Mouse (Mus musculus): Measurements from ENCODE around the gene Slc11a1. TPM values are rescaled to one million over a fixed set of nuclear protein-coding genes. Genes with fewer than 3 reads are reported as not detected.
"Not testable (repeated sequence)": the region's sequence is repeated elsewhere in the genome, so short reads cannot be mapped to it uniquely, and the experiment has no call there.

The Slc11a1 gene
- polyA plus RNA-seq (2015; fragmentation: Nextera tagmentation; extraction: Ambion mirVana), result 3.7 and 4.7 TPM in 2 replicates

DNA sequence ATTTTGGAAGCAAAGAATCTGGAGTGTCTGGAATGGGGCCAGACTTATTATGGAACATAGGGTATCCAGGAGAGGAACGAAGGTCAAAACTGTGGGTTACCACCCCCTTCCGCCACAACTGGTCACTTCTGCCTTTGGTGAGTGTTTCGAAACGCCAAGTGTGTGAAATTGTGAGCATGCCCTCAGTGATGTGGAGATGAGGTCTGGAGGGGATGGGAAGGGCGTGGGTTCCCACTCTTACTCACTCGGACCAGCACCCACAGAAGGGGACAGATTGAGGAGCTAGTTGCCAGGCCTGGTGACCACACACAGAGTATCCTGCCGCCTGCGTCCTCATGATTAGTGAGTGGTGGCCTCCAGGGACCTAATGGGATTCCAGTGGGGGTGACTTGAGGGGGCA lies at the start of gene Slc11a1:
Slc11a1 (plus strand) TSS at position 216 of the 400 bp plus-strand sequence.
- ATAC-seq (ENCODE audit: insufficient number of reproducible peaks, low FRiP score, low TSS enrichment, low read depth), result no peak
- H3K4me1 ChIP-seq, result no peaks in the 10 kb centered on the region
- 71% methylated on average over 8 of the region's 8 CpGs for WGBS

DNA sequence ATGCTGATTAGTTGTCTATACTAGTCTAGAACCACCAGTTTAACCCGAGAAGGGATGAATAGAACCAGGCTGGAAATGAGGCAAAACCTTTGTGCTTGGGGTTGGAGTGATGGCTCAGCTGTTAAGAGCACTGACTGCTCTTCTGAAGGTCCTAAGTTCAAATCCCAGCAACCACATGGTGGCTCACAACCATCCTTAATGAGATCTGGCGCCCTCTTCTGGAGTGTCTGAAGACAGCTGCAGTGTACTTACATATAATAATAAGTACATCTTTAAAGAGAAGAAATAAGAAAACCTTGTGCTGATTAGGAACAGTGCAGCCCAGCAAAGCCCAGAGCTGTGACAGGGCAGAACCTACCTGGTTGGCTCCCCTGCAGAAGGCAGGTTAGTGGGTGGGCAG lies 48.1 kb upstream of the Slc11a1 start:
- H3K4me3 ChIP-seq (replicated peaks); ATAC-seq (ENCODE audit: insufficient number of reproducible peaks, low FRiP score, low TSS enrichment, low read depth); H3K27me3 ChIP-seq; H3K9me3 ChIP-seq (replicated peaks); H3K36me3 ChIP-seq; H3K4me2 ChIP-seq (replicated peaks); H3K27ac ChIP-seq (replicated peaks); H3K9ac ChIP-seq: not testable (repeated sequence)
- WGBS, result 74% methylated on average over 2 of the region's 2 CpGs
- peaks cover 25% of the 10 kb centered on the region for H3K4me1 ChIP-seq

More for the DNA sequence above, at the start of gene Slc11a1:
- Histone ChIP-seq H3K9me3 (replicated peaks) (no peaks in the 10 kb centered on the region), H3K9ac (no peak within 1 kb of the TSS), H3K4me2 (replicated peaks) (no peak within 1 kb of the TSS), H3K27ac (replicated peaks) (no peak within 1 kb of the TSS), H3K27me3 (no peaks in the 10 kb centered on the region), H3K4me3 (replicated peaks) (no peak within 1 kb of the TSS), H3K36me3 (no peaks in the 10 kb centered on the region)

DNA sequence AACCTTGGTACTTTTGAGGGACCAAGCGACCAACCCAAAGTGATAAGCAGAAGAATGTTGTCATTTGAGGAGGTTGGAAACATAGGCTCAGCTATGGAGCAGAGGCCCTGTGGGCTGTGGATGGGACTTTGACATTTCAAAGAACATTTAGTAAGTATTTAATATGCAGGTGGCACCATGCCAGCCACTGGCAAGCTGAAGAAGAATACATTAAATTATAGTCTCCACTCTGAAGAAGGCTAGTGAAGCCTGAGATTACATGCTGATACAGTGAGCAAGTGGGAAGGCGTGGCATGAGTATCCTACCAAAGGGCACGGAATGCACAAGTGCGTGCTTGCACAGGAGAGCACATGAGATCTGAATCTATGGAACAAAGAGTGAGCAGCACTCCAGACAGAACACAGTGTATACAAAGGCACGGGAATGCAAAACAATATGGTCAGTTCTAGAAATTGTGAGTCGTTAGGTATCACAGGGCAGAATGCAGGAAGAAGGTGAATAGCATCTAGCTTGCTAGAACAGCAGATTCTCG lies 45.0 kb upstream of the Slc11a1 start:
- Histone ChIP-seq H3K36me3 (no peaks in the 10 kb centered on the region), H3K9ac (no peak overlapping the region), H3K27ac (replicated peaks) (peak overlapping the region; percentile 92; the same call in 1 of the 2 replicates), H3K4me2 (replicated peaks) (no peak overlapping the region), H3K27me3 (no peaks in the 10 kb centered on the region), H3K4me1 (peaks cover 48% of the 10 kb centered on the region), H3K9me3 (replicated peaks) (no peaks in the 10 kb centered on the region), H3K4me3 (replicated peaks) (no peak overlapping the region)
- 67% methylated on average over 7 of the region's 7 CpGs for WGBS
- no peak for ATAC-seq (ENCODE audit: insufficient number of reproducible peaks, low FRiP score, low TSS enrichment, low read depth)

DNA sequence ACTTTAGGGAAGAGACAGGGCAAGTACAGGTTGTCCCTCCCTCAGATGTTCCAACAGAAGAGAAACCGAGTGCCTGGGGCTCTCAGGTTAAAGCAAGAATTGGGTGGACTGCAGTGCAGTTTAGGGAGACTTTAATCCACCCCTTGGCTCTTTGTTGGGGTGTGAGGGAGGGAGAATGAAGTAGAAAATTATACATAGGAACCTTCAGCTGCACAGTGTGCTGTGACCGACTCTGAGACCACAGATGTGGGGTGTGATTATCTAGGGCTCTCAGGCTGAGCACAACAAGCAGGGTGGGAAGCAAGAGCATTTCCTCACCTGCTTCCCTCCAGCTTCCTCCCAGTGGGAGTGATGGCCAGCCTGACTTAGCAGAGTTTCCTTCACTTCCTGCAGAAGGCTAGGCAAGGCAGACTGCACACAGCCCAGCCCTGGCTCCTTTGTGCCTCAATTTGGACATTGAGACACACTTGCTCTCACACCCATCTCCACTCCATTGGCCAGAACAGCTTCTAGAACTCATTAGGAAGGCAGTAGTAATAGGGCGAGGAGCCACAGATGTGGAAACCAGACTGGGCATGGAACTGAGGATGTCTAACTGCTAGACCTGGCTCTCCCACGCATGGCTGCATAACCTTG lies 43.8 kb upstream of the Slc11a1 start:
- 58% methylated on average over 4 of the region's 4 CpGs for WGBS
- H3K36me3 ChIP-seq, result 0 out of 2 replicates have a peak, but pooled peaks cover 3% of the 10 kb centered on the region
- no peak overlapping the region for H3K4me2 ChIP-seq (replicated peaks)
- no peaks in the 10 kb centered on the region for H3K9me3 ChIP-seq (replicated peaks)
- H3K27ac ChIP-seq (replicated peaks), result peak overlapping the region; percentile 92
- H3K27me3 ChIP-seq, result no peaks in the 10 kb centered on the region
- peaks cover 54% of the 10 kb centered on the region for H3K4me1 ChIP-seq
- H3K9ac ChIP-seq, result no peak overlapping the region
- no peak overlapping the region for H3K4me3 ChIP-seq (replicated peaks)
- no peak for ATAC-seq (ENCODE audit: insufficient number of reproducible peaks, low FRiP score, low TSS enrichment, low read depth)

DNA sequence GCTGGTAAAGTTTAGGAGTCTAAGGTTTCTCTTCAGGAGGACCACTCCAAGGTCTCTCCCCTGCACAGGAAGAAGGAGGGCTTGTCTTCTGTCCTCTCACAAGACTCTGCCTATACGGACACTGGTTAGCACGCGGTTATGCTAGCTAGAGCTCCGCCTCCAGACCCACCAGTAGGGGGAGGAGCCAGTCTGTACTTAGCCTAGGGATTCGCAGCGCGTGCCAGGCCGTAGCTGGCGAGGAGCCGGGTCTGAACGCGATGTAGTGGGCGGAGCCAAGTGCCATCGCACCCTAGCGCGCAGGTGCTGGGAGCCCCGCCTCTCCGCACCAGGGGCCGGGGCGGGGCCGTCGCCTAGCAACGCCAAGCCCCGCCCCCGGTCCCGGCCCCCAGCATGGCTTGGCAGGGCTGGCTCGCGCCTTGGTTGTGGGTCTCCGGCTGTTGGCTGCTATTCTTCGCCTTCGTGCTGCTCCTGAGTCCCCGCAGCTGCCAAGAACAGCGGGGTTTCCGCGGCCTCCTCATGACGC lies 42.7 kb upstream of the Slc11a1 start:
- H3K27ac ChIP-seq (replicated peaks), result peak overlapping the region; percentile 92
- peaks cover 54% of the 10 kb centered on the region for H3K4me1 ChIP-seq
- under 1% methylated on average over 36 of the region's 36 CpGs for WGBS
- peak overlapping the region; percentile 55 for H3K4me3 ChIP-seq (replicated peaks)
- H3K36me3 ChIP-seq, result 0 out of 2 replicates have a peak, but pooled peaks cover 3% of the 10 kb centered on the region
- H3K4me2 ChIP-seq (replicated peaks), result peak overlapping the region; percentile 85
- H3K9me3 ChIP-seq (replicated peaks), result no peaks in the 10 kb centered on the region
- ATAC-seq (ENCODE audit: insufficient number of reproducible peaks, low FRiP score, low TSS enrichment, low read depth), result peak; percentile 93
- peak overlapping the region; percentile 27; the same call in 1 of the 2 replicates for H3K9ac ChIP-seq
- H3K27me3 ChIP-seq, result no peaks in the 10 kb centered on the region

DNA sequence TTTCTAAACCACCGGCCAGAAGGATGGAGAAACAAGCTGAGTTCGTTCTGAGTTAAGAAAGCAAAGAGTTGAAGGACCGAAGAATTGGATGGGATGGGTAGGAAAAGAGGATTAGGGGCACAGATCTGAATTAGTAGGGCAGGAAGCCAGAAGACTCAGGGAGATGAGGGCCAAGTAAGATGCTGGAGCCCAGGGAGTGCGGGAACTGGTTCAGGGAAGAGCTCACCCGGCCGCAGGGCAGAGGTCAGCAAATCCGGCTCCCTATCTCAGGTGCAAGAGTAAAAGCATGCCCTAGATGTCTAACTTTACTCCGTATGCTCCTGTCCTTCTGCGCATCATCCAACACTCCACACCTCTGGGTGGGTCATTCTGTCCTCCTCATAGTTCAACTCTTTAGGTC lies 42.1 kb upstream of the Slc11a1 start:
- peaks cover 54% of the 10 kb centered on the region for H3K4me1 ChIP-seq
- H3K4me2 ChIP-seq (replicated peaks), result peak overlapping the region; percentile 85
- 4% methylated on average over 9 of the region's 9 CpGs for WGBS
- 0 out of 2 replicates have a peak, but pooled peaks cover 3% of the 10 kb centered on the region for H3K36me3 ChIP-seq
- H3K27me3 ChIP-seq, result no peaks in the 10 kb centered on the region
- peak overlapping the region; percentile 55 for H3K4me3 ChIP-seq (replicated peaks)
- peak overlapping the region; percentile 92 for H3K27ac ChIP-seq (replicated peaks)
- ATAC-seq (ENCODE audit: insufficient number of reproducible peaks, low FRiP score, low TSS enrichment, low read depth), result no peak
- no peaks in the 10 kb centered on the region for H3K9me3 ChIP-seq (replicated peaks)
- peak overlapping the region; percentile 27 for H3K9ac ChIP-seq

DNA sequence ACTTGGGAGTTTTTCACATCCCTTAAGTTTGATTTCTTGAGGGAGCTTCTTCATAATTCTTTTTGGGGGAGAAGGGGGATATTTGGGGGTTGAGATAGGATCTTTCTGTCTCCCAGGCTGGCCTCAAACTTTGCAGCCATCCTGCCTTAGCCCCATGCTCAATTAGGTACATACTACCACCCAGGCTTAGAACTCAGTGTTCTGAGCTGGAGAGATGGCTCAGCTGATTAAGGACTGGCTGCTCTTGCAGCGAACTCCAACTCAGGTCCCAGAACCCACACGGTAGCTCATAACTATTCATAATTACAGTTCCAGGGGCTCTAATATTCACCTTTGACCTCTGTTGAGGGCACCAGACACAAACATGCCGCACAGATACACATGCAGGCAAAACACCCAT lies 40.4 kb upstream of the Slc11a1 start:
- Histone ChIP-seq H3K27ac (replicated peaks) (no peak overlapping the region), H3K4me2 (replicated peaks) (no peak overlapping the region), H3K27me3 (no peaks in the 10 kb centered on the region), H3K9ac (no peak overlapping the region), H3K9me3 (replicated peaks) (no peaks in the 10 kb centered on the region), H3K4me3 (replicated peaks) (no peak overlapping the region), H3K36me3 (0 out of 2 replicates have a peak, but pooled peaks cover 3% of the 10 kb centered on the region), H3K4me1 (peaks cover 52% of the 10 kb centered on the region)
- no peak for ATAC-seq (ENCODE audit: insufficient number of reproducible peaks, low FRiP score, low TSS enrichment, low read depth)
- WGBS, result 69% methylated on average over 3 of the region's 3 CpGs

DNA sequence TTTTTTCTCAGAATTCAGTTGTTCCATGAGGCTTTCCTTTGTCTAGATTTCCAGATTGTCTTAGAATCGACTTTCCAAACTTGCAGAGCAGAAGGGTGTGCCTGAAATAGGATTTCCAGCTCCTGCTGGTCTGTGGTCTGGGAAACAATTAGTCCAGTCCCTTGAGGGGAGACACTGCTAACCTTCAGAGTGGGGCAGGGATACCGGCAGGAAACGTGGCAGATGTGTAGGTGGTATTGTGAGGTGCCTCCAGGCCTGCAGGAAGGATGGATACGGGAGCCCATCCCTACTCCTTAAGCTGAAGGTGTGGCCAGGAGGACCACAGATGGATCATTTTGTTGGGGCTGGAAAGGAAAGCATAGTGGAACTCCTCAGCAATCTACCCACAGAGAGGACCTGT lies 40.0 kb upstream of the Slc11a1 start:
- 0 out of 2 replicates have a peak, but pooled peaks cover 3% of the 10 kb centered on the region for H3K36me3 ChIP-seq
- no peak overlapping the region for H3K4me2 ChIP-seq (replicated peaks)
- H3K27me3 ChIP-seq, result no peaks in the 10 kb centered on the region
- WGBS, result 30% methylated on average over 4 of the region's 4 CpGs
- H3K9me3 ChIP-seq (replicated peaks), result no peaks in the 10 kb centered on the region
- no peak overlapping the region for H3K27ac ChIP-seq (replicated peaks)
- no peak overlapping the region for H3K9ac ChIP-seq
- no peak overlapping the region for H3K4me3 ChIP-seq (replicated peaks)
- no peak for ATAC-seq (ENCODE audit: insufficient number of reproducible peaks, low FRiP score, low TSS enrichment, low read depth)
- peaks cover 48% of the 10 kb centered on the region for H3K4me1 ChIP-seq

DNA sequence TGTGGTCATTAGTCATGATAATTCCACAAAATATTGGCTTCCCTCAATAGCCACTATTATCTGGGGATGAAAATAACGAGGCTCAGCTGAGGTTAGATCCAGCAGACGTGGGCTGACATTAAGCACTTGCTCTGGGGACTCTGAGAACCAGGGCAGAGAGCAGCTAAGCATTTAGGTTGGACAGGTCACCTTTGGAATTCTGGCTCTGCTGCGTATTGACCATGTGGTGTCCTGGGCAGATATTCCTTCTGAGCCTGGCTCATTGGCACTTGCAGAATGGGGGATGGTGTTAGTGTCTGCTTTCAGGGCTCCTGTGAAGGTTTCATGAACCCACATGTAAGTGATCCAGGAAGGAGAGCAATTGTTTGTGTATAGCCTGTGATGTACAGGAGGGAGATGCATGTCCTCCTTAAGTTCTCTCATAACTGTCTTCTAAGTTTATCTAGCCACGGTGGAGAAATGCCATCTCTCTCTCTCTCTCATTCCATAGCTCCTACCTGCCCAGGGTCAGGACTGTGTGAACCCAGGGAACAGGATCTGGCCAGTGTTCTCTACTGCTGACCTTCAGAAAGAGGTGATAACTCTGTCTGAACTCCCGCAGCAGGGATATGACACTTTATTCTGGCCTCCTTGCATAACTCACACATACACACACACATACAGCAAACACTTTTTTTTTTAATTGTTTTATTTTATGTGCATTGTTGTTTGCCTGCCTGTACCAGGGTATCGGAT lies 39.4 kb upstream of the Slc11a1 start:
- Histone ChIP-seq H3K4me3 (replicated peaks) (no peak overlapping the region), H3K36me3 (0 out of 2 replicates have a peak, but pooled peaks cover 3% of the 10 kb centered on the region), H3K27me3 (no peaks in the 10 kb centered on the region), H3K9ac (no peak overlapping the region), H3K4me2 (replicated peaks) (no peak overlapping the region), H3K9me3 (replicated peaks) (no peaks in the 10 kb centered on the region), H3K27ac (replicated peaks) (no peak overlapping the region), H3K4me1 (peaks cover 42% of the 10 kb centered on the region)
- ATAC-seq (ENCODE audit: insufficient number of reproducible peaks, low FRiP score, low TSS enrichment, low read depth), result no peak
- WGBS, result 78% methylated on average over 6 of the region's 6 CpGs

DNA sequence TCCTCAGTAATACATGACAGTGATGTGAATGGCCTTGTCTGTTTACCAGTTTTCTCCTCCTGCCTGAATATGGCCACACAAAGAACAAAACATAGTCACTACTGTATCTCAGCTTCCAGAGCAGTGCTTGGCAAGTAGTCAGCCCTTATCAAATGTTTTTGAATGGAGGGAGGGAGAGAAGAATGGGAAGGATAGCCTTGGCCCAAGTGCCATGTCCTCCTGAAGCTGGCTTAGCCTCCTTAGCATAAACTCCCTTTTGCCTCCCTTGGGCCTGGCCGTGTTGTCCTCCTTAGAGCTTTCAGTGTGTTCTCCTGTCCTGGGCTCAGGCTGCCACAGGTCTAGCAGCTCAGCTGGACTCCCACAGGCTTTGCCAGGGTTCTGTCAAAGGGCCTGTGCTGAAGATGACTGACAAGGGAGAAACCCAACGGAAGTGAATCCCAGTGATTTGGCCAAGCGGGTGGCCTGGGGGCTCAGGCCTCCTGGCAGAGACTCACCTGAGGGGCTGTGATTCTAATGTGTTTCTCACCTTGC lies 37.7 kb upstream of the Slc11a1 start:
- Histone ChIP-seq H3K4me1 (peaks cover 25% of the 10 kb centered on the region), H3K9me3 (replicated peaks) (no peaks in the 10 kb centered on the region), H3K27me3 (no peaks in the 10 kb centered on the region), H3K27ac (replicated peaks) (no peak overlapping the region), H3K4me3 (replicated peaks) (no peak overlapping the region), H3K36me3 (0 out of 2 replicates have a peak, but pooled peaks cover 3% of the 10 kb centered on the region), H3K4me2 (replicated peaks) (no peak overlapping the region), H3K9ac (no peak overlapping the region)
- 77% methylated on average over 3 of the region's 3 CpGs for WGBS
- no peak for ATAC-seq (ENCODE audit: insufficient number of reproducible peaks, low FRiP score, low TSS enrichment, low read depth)

DNA sequence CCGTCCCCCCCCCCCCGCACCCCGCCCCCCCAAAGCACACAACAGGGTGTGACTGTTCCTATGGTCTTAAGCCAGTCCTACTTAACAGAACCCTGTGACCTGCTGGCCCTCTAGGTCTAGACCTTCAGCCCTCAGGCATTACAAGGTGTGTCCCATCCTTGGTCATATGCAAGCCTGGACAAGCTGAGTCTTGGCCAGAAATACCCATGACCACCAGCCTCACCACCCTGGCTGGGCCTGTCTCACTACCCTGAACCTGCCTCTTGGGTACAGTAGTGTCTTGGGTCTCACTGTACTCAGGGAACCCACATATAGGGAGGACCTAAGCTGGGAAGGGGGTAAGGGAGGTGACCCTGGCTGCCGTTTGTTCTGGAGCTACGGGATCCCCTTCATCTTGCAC lies 37.0 kb upstream of the Slc11a1 start:
- Histone ChIP-seq H3K9me3 (replicated peaks) (no peaks in the 10 kb centered on the region), H3K4me3 (replicated peaks) (no peak overlapping the region), H3K27me3 (no peaks in the 10 kb centered on the region), H3K36me3 (0 out of 2 replicates have a peak, but pooled peaks cover 3% of the 10 kb centered on the region), H3K4me1 (peaks cover 23% of the 10 kb centered on the region), H3K27ac (replicated peaks) (no peak overlapping the region), H3K9ac (no peak overlapping the region), H3K4me2 (replicated peaks) (no peak overlapping the region)
- ATAC-seq (ENCODE audit: insufficient number of reproducible peaks, low FRiP score, low TSS enrichment, low read depth), result no peak
- 88% methylated on average over 5 of the region's 5 CpGs for WGBS

Measured in embryonic facial prominence, embryonic 15.5 days (tissue).